Mouse (Mus musculus): Measurements from ENCODE around the gene Stxbp1. TPM values are rescaled to one million over a fixed set of nuclear protein-coding genes. Genes with fewer than 3 reads are reported as not detected.

Gene Stxbp1
- polyA plus RNA-seq, 1 experiment from 2014 or later, result 28.7 TPM

DNA sequence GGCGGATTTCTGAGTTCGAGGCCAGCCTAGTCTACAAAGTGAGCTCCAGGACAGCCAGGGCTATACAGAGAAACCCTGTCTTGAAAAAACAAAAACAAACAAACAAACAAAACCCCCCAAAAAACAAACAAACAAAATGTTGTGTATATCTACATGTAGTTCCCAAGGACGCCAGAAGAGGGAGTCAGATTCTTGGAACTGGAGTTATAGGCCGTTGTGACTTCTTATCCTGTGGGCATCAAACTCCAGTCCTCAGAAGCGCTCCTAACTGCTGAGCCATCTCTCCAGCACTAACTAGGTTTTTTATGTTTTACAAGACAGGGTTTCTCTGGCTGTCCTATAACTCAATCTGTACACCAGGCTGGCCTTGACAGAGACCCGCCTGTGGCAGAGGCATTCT lies 59.9 kb downstream of the Stxbp1 start:
- WGBS, result 60% methylated on average over 6 of the region's 6 CpGs
- Histone ChIP-seq H3K9ac (ENCODE audit: low read length) (no peak overlapping the region), H3K27me3 (ENCODE audit: control insufficient read depth, insufficient read depth, low read length) (no peaks in the 10 kb centered on the region), H3K36me3 (ENCODE audit: control insufficient read depth, insufficient read depth, low read length) (peaks cover 9% of the 10 kb centered on the region), H3K4me3 (ENCODE audit: control insufficient read depth in 1 of 2, insufficient read depth in 1 of 2, low read depth in 1 of 2, low read length in 2 of 2) (no peak overlapping the region), H3K4me1 (ENCODE audit: control insufficient read depth in 2 of 2, insufficient read depth in 2 of 2, low read length in 2 of 2) (peaks cover 6 to 11% of the 10 kb centered on the region in 2 experiments; a peak in 3 of 4 replicates), H3K27ac (replicated peaks in 1 of 2; ENCODE audit: control insufficient read depth in 1 of 2, insufficient read depth in 1 of 2, low read depth in 2 of 2, low read length in 2 of 2) (no peak overlapping the region), H3K4me2 (ENCODE audit: low read length) (no peak overlapping the region), H3K9me3 (ENCODE audit: control insufficient read depth, low read length) (no peaks in the 10 kb centered on the region)
- ATAC-seq (ENCODE audit: insufficient number of reproducible peaks, insufficient read depth, low FRiP score, low read depth), result no peak

DNA sequence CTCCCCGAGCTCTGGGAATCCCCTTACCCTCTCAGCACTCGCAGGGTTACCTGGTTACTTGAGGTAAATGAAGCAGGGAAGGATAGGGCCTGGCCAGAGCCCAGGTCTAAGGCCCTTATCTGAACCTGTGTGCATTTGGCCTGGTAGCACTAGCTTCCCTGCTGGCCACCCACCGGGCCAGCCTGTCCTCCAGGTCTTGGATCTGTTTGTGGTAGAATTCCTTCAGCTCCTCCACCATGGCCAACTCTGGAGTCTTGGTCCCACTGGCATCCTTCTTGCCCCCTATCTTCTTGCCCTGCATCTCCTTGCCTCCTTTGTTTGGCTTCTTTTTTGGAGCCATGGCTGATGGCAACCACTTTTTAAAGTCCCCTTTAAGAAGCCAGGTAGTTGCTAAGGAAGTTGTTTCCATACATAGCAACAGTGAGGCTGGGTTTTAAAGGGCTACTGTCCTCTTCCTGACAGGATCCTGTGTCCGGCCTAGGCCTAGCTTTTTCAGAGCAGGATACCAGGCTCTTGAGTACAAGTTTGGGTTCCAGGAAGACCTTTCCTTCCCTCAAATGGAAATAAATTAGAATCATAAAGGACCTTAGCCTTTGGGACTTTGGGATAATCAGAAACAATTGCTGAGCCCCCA lies 62.9 kb downstream of the Stxbp1 start, which contains the start of gene Cfap157:
Gene Cfap157, minus strand, starts transcription at position 381 of the 634 bp plus-strand sequence.
- WGBS, result 41% methylated on average over 4 of the region's 4 CpGs

DNA sequence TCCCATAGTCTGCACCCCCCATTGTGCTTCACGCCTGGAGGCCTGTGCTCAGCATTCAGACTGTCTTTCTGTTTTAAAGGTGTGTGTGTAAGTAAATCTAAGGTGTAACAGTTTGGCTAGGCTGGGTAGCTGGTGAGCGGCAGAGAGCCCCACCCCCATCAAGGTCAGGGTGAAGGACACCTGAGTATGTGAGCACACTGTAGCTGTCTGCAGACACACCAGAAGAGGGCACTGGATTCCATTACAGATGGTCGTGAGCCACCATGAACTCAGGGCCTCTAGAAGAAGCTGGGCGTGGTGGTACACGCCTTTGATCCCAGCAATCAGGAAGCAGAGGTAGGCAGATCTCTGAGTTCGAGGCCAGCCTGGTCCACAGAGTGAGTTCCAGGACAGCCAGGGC lies 65.3 kb downstream of the Stxbp1 start:
- Histone ChIP-seq H3K4me3 (ENCODE audit: control insufficient read depth in 1 of 2, insufficient read depth in 1 of 2, low read depth in 1 of 2, low read length in 2 of 2) (no peak overlapping the region), H3K4me2 (ENCODE audit: low read length) (no peak overlapping the region), H3K9me3 (ENCODE audit: control insufficient read depth, low read length) (no peaks in the 10 kb centered on the region), H3K9ac (ENCODE audit: low read length) (no peak overlapping the region), H3K27me3 (ENCODE audit: control insufficient read depth, insufficient read depth, low read length) (no peaks in the 10 kb centered on the region), H3K27ac (replicated peaks in 1 of 2; ENCODE audit: control insufficient read depth in 1 of 2, insufficient read depth in 1 of 2, low read depth in 2 of 2, low read length in 2 of 2) (no peak overlapping the region), H3K36me3 (ENCODE audit: control insufficient read depth, insufficient read depth, low read length) (no peaks in the 10 kb centered on the region), H3K4me1 (ENCODE audit: control insufficient read depth in 2 of 2, insufficient read depth in 2 of 2, low read length in 2 of 2) (peaks cover 3 to 4% of the 10 kb centered on the region in 2 experiments; a peak in 3 of 4 replicates)
- 72% methylated on average over 6 of the region's 6 CpGs for WGBS
- ATAC-seq (ENCODE audit: insufficient number of reproducible peaks, insufficient read depth, low FRiP score, low read depth), result no peak

More for the DNA sequence above, 62.9 kb downstream of the Stxbp1 start, which contains the start of gene Cfap157:
- no peak for ATAC-seq (ENCODE audit: insufficient number of reproducible peaks, insufficient read depth, low FRiP score, low read depth)
- H3K9ac ChIP-seq (ENCODE audit: low read length), result peak within 1 kb of the TSS; percentile 30; the same call in 1 of the 2 replicates
- peak within 1 kb of the TSS in 1 of 2 experiments; percentile 12; a peak in 1 of 4 replicates for H3K27ac ChIP-seq (replicated peaks in 1 of 2; ENCODE audit: control insufficient read depth in 1 of 2, insufficient read depth in 1 of 2, low read depth in 2 of 2, low read length in 2 of 2)
- no peak within 1 kb of the TSS for H3K4me3 ChIP-seq (ENCODE audit: control insufficient read depth in 1 of 2, insufficient read depth in 1 of 2, low read depth in 1 of 2, low read length in 2 of 2)
- H3K9me3 ChIP-seq (ENCODE audit: control insufficient read depth, low read length), result no peaks in the 10 kb centered on the region
- peaks cover 2% of the 10 kb centered on the region for H3K36me3 ChIP-seq (ENCODE audit: control insufficient read depth, insufficient read depth, low read length)
- H3K4me2 ChIP-seq (ENCODE audit: low read length), result peak within 1 kb of the TSS; percentile 40; the same call in 1 of the 2 replicates
- H3K27me3 ChIP-seq (ENCODE audit: control insufficient read depth, insufficient read depth, low read length), result no peaks in the 10 kb centered on the region
- peaks cover 3 to 4% of the 10 kb centered on the region in 2 experiments; a peak in 3 of 4 replicates for H3K4me1 ChIP-seq (ENCODE audit: control insufficient read depth in 2 of 2, insufficient read depth in 2 of 2, low read length in 2 of 2)

DNA sequence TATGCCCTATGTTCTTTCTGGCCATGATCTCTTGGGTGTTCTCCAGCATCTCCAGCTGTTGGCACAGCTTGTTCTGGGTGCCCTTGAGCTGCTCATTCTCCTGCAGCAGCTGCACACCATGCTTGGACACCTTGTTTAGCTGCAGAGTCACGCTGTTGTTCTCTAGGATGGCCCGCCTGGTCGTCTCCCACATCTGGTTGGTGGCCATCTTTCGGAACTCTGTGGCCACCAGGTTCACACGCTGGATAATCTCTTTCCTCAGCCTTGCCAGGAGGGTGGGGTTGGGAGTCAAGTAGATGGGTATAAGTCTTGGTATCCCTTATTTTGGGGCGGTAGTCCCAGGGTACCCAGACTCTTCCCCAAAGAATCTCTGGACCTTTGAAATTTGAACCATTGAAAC lies 67.3 kb downstream of the Stxbp1 start:
- no peak overlapping the region for H3K4me2 ChIP-seq (ENCODE audit: low read length)
- H3K27me3 ChIP-seq (ENCODE audit: control insufficient read depth, insufficient read depth, low read length), result no peaks in the 10 kb centered on the region
- H3K9ac ChIP-seq (ENCODE audit: low read length), result no peak overlapping the region
- no peak for ATAC-seq (ENCODE audit: insufficient number of reproducible peaks, insufficient read depth, low FRiP score, low read depth)
- H3K36me3 ChIP-seq (ENCODE audit: control insufficient read depth, insufficient read depth, low read length), result no peaks in the 10 kb centered on the region
- H3K4me1 ChIP-seq (ENCODE audit: control insufficient read depth in 2 of 2, insufficient read depth in 2 of 2, low read length in 2 of 2), result peaks cover 10 to 13% of the 10 kb centered on the region in 2 experiments
- 86% methylated on average over 6 of the region's 6 CpGs for WGBS
- H3K4me3 ChIP-seq (ENCODE audit: control insufficient read depth in 1 of 2, insufficient read depth in 1 of 2, low read depth in 1 of 2, low read length in 2 of 2), result no peak overlapping the region
- H3K27ac ChIP-seq (replicated peaks in 1 of 2; ENCODE audit: control insufficient read depth in 1 of 2, insufficient read depth in 1 of 2, low read depth in 2 of 2, low read length in 2 of 2), result no peak overlapping the region
- H3K9me3 ChIP-seq (ENCODE audit: control insufficient read depth, low read length), result no peaks in the 10 kb centered on the region

DNA sequence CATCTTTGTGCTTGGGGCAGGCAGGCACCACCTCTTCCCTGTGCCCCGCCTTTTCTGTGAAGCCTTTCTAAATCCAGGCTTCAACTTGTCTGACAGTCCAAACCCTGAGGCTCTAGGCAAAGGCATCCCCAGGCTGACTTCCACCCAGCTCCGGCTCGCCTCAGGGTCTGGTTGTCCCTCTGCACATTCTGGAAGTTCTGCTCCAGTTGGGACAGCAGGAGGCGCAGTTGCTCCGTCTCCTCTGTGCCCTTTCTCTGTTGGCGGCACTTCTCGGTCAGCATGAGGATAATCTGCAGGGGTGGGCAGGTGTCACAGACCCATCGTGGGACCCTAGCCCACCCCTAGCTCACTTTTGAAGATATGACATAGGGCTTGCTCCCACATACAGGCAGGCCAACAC lies 67.9 kb downstream of the Stxbp1 start:
- H3K36me3 ChIP-seq (ENCODE audit: control insufficient read depth, insufficient read depth, low read length), result no peaks in the 10 kb centered on the region
- no peak overlapping the region for H3K4me3 ChIP-seq (ENCODE audit: control insufficient read depth in 1 of 2, insufficient read depth in 1 of 2, low read depth in 1 of 2, low read length in 2 of 2)
- peaks cover 9 to 12% of the 10 kb centered on the region in 2 experiments for H3K4me1 ChIP-seq (ENCODE audit: control insufficient read depth in 2 of 2, insufficient read depth in 2 of 2, low read length in 2 of 2)
- H3K9me3 ChIP-seq (ENCODE audit: control insufficient read depth, low read length), result no peaks in the 10 kb centered on the region
- H3K27ac ChIP-seq (replicated peaks in 1 of 2; ENCODE audit: control insufficient read depth in 1 of 2, insufficient read depth in 1 of 2, low read depth in 2 of 2, low read length in 2 of 2), result no peak overlapping the region
- no peaks in the 10 kb centered on the region for H3K27me3 ChIP-seq (ENCODE audit: control insufficient read depth, insufficient read depth, low read length)
- H3K4me2 ChIP-seq (ENCODE audit: low read length), result no peak overlapping the region
- no peak for ATAC-seq (ENCODE audit: insufficient number of reproducible peaks, insufficient read depth, low FRiP score, low read depth)
- WGBS, result 13% methylated on average over 8 of the region's 8 CpGs
- no peak overlapping the region for H3K9ac ChIP-seq (ENCODE audit: low read length)

DNA sequence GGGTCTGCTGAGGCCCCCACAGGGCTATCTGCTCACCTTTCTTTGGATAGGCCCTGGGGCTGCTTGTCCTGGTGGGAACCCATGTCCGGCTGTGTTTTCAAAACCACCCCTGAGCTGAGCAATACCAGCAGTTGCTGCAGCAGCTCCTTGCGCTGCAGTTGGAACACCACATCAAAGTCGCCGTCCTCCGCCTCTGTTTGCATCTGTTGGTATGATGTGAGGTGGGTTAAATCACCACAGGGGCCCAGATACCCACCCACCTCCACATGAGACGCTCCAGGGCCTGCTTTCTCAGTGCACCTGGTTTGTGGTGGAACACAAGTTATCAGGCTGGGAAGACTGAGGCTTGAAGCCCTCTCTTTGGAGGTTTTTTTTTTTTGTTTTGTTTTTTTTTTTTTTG lies 69.0 kb downstream of the Stxbp1 start:
- WGBS, result 93% methylated on average over 6 of the region's 6 CpGs
- ATAC-seq (ENCODE audit: insufficient number of reproducible peaks, insufficient read depth, low FRiP score, low read depth), result no peak

DNA sequence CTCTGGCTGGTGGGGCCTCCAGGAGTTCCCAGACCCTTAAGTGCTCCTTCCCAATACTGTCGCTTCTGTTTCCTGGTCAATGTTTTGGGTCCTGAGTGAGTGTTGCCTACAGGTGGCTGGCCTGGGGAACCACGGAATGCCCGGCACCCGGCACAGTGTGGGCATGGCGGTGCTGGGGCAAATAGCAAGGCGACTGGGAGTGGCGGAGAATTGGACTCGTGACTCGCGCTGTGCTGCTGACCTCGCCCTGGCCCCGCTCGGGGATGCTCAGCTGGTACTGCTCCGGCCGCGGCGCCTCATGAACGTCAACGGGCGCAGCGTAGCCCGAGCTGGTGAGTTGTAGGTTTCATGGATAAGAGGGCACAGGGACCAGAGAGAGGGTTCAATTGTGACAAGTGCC lies 70.9 kb downstream of the Stxbp1 start:
- H3K9ac ChIP-seq (ENCODE audit: low read length), result peak overlapping the region; percentile 70
- ATAC-seq (ENCODE audit: insufficient number of reproducible peaks, insufficient read depth, low FRiP score, low read depth), result no peak
- peak overlapping the region; percentile 87 for H3K4me2 ChIP-seq (ENCODE audit: low read length)
- peaks cover 7 to 9% of the 10 kb centered on the region in 2 experiments for H3K4me1 ChIP-seq (ENCODE audit: control insufficient read depth in 2 of 2, insufficient read depth in 2 of 2, low read length in 2 of 2)
- H3K36me3 ChIP-seq (ENCODE audit: control insufficient read depth, insufficient read depth, low read length), result no peaks in the 10 kb centered on the region
- H3K9me3 ChIP-seq (ENCODE audit: control insufficient read depth, low read length), result no peaks in the 10 kb centered on the region
- H3K4me3 ChIP-seq (ENCODE audit: control insufficient read depth in 1 of 2, insufficient read depth in 1 of 2, low read depth in 1 of 2, low read length in 2 of 2), result peak overlapping the region; percentile 57 to 73
- H3K27me3 ChIP-seq (ENCODE audit: control insufficient read depth, insufficient read depth, low read length), result no peaks in the 10 kb centered on the region
- no peak overlapping the region for H3K27ac ChIP-seq (replicated peaks in 1 of 2; ENCODE audit: control insufficient read depth in 1 of 2, insufficient read depth in 1 of 2, low read depth in 2 of 2, low read length in 2 of 2)
- WGBS, result 23% methylated on average over 22 of the region's 22 CpGs

More for the DNA sequence above, 69.0 kb downstream of the Stxbp1 start:
- Histone ChIP-seq H3K4me3 (ENCODE audit: control insufficient read depth in 1 of 2, insufficient read depth in 1 of 2, low read depth in 1 of 2, low read length in 2 of 2) (no peak overlapping the region), H3K9me3 (ENCODE audit: control insufficient read depth, low read length) (no peaks in the 10 kb centered on the region), H3K4me1 (ENCODE audit: control insufficient read depth in 2 of 2, insufficient read depth in 2 of 2, low read length in 2 of 2) (peaks cover 7 to 9% of the 10 kb centered on the region in 2 experiments), H3K36me3 (ENCODE audit: control insufficient read depth, insufficient read depth, low read length) (no peaks in the 10 kb centered on the region), H3K27ac (replicated peaks in 1 of 2; ENCODE audit: control insufficient read depth in 1 of 2, insufficient read depth in 1 of 2, low read depth in 2 of 2, low read length in 2 of 2) (no peak overlapping the region), H3K9ac (ENCODE audit: low read length) (no peak overlapping the region), H3K4me2 (ENCODE audit: low read length) (no peak overlapping the region), H3K27me3 (ENCODE audit: control insufficient read depth, insufficient read depth, low read length) (no peaks in the 10 kb centered on the region)

All from heart, embryonic 14.5 days (tissue).